Mouse (Mus musculus) heart, adult 2 months (tissue): ENCODE measurements around the gene Gm10643.

Experiments used
- CTCF ChIP-seq: fragments of 200-600 bp; IDR thresholded peaks from 2 replicates; pipeline ENCODE4 v1.8.1; 2022; ENCODE audit warnings: antibody characterized with exemption, mild to moderate bottlenecking, moderate library complexity
- POLR2A ChIP-seq: fragments of 200-500 bp; IDR thresholded peaks from 2 replicates; pipeline ENCODE4 v1.6.1; 2011; ENCODE audit warnings: mild to moderate bottlenecking, low read depth, low read length, control low read depth; ENCODE audit not compliant: insufficient read depth

GRCm38 (mm10) chr8:84073230-84073976 lies 8.5 kb upstream of the Gm10643 start:
- TF ChIP-seq CTCF (no peak), POLR2A (no peak)
